Mouse (Mus musculus): Measurements from ENCODE around the gene Pabpc4. TPM values are rescaled to one million over a fixed set of nuclear protein-coding genes. Genes with fewer than 3 reads are reported as not detected.

The Pabpc4 gene
- polyA plus RNA-seq, 1 experiment from 2014 or later: 45.8 TPM

- Histone ChIP-seq H3K27me3 (peaks cover 41% of the 10 kb centered on the region), H3K9ac (no peak overlapping the region), H3K9me3 (0 out of 2 replicates have a peak, but pooled peaks cover 2% of the 10 kb centered on the region), H3K4me3 (no peak overlapping the region), H3K4me1 (peaks cover 13% of the 10 kb centered on the region), H3K36me3 (no peaks in the 10 kb centered on the region), H3K27ac (no peak overlapping the region), H3K4me2 (replicated peaks) (no peak overlapping the region)
- WGBS: 73% methylated on average over 4 of the region's 4 CpGs
- ATAC-seq (ENCODE audit: low FRiP score, low read depth): no peak
Measured at GRCm38 (mm10) chr4:123337693-123338092, 75.5 kb downstream of the Pabpc4 start.

GRCm38 (mm10) chr4:123340232-123340631 lies 78.1 kb downstream of the Pabpc4 start:
- Histone ChIP-seq H3K27ac (no peak overlapping the region), H3K4me3 (no peak overlapping the region), H3K4me1 (peaks cover 20% of the 10 kb centered on the region), H3K9ac (no peak overlapping the region), H3K4me2 (replicated peaks) (no peak overlapping the region), H3K36me3 (no peaks in the 10 kb centered on the region), H3K9me3 (0 out of 2 replicates have a peak, but pooled peaks cover 4% of the 10 kb centered on the region), H3K27me3 (peaks cover 65% of the 10 kb centered on the region)
- no peak for ATAC-seq (ENCODE audit: low FRiP score, low read depth)
- 67% methylated on average over 5 of the region's 5 CpGs for WGBS

- H3K4me1 ChIP-seq: peaks cover 17% of the 10 kb centered on the region
- H3K27ac ChIP-seq: no peak overlapping the region
- peak overlapping the region; percentile 53 for H3K4me3 ChIP-seq
- WGBS: 5% methylated on average over 32 of the region's 43 CpGs
- peaks cover 65% of the 10 kb centered on the region for H3K27me3 ChIP-seq
- 0 out of 2 replicates have a peak, but pooled peaks cover 4% of the 10 kb centered on the region for H3K9me3 ChIP-seq
- peak overlapping the region; percentile 85 for H3K4me2 ChIP-seq (replicated peaks)
- ATAC-seq (ENCODE audit: low FRiP score, low read depth): no peak; the same call in 1 of the 2 replicates
- H3K36me3 ChIP-seq: no peaks in the 10 kb centered on the region
- H3K9ac ChIP-seq: peak overlapping the region; percentile 48
Measured at GRCm38 (mm10) chr4:123342091-123342641, 80.0 kb downstream of the Pabpc4 start.

GRCm38 (mm10) chr4:123342642-123343470 lies 80.7 kb downstream of the Pabpc4 start, which contains the start of gene Bmp8a:
TSS of gene Bmp8a (minus strand) at chr4:123343252.
- 1% methylated on average over 65 of the region's 65 CpGs for WGBS
- Histone ChIP-seq H3K9me3 (0 out of 2 replicates have a peak, but pooled peaks cover 4% of the 10 kb centered on the region), H3K9ac (peak within 1 kb of the TSS; percentile 48), H3K27me3 (peaks cover 65% of the 10 kb centered on the region), H3K36me3 (0 out of 2 replicates have a peak, but pooled peaks cover 5% of the 10 kb centered on the region), H3K27ac (no peak within 1 kb of the TSS), H3K4me3 (peak within 1 kb of the TSS; percentile 53), H3K4me2 (replicated peaks) (peak within 1 kb of the TSS; percentile 85), H3K4me1 (peaks cover 17% of the 10 kb centered on the region)
- ATAC-seq (ENCODE audit: low FRiP score, low read depth): peak; percentile 87

- no peak overlapping the region for H3K9ac ChIP-seq
- H3K4me2 ChIP-seq (replicated peaks): peak overlapping the region; percentile 85
- WGBS: 2% methylated on average over 6 of the region's 6 CpGs
- H3K4me3 ChIP-seq: peak overlapping the region; percentile 53
- H3K9me3 ChIP-seq: 0 out of 2 replicates have a peak, but pooled peaks cover 4% of the 10 kb centered on the region
- peaks cover 62% of the 10 kb centered on the region for H3K27me3 ChIP-seq
- ATAC-seq (ENCODE audit: low FRiP score, low read depth): 0 out of 2 replicates have a peak, but pooled peaks have one; percentile 3
- H3K27ac ChIP-seq: no peak overlapping the region
- H3K4me1 ChIP-seq: peaks cover 17% of the 10 kb centered on the region
- peaks cover 11% of the 10 kb centered on the region; the same call in 1 of the 2 replicates for H3K36me3 ChIP-seq
Measured at GRCm38 (mm10) chr4:123343471-123343789, 81.3 kb downstream of the Pabpc4 start.

Other genes starting within 250 kb of the Pabpc4 start
- gene Trit1, start 245.8 kb upstream of the Pabpc4 start, polyA plus RNA-seq (2015; fragmentation: Nextera tagmentation; extraction: Ambion mirVana): 19.1 and 21.5 TPM in 2 replicates
- 0.28 and 0.89 TPM in 2 replicates for gene Bmp8b, start 157.2 kb upstream of the Pabpc4 start, polyA plus RNA-seq (2015; fragmentation: Nextera tagmentation; extraction: Ambion mirVana)
- 0.10 TPM in 1 of 2 replicates, not detected in the other for gene Oxct2b, start 146.1 kb upstream of the Pabpc4 start, polyA plus RNA-seq (2015; fragmentation: Nextera tagmentation; extraction: Ambion mirVana)
- 103 TPM in 2 replicates for gene Ppie, start 122.4 kb upstream of the Pabpc4 start, polyA plus RNA-seq (2015; fragmentation: Nextera tagmentation; extraction: Ambion mirVana)
- 0.59 and 0.76 TPM in 2 replicates for gene Hpcal4, start 79.1 kb upstream of the Pabpc4 start, polyA plus RNA-seq (2015; fragmentation: Nextera tagmentation; extraction: Ambion mirVana)
- not detected in 2 replicates for gene Nt5c1a, start 60.8 kb upstream of the Pabpc4 start, polyA plus RNA-seq (2015; fragmentation: Nextera tagmentation; extraction: Ambion mirVana)
- gene Heyl, start 28.8 kb upstream of the Pabpc4 start, polyA plus RNA-seq (2015; fragmentation: Nextera tagmentation; extraction: Ambion mirVana): 5.7 and 6.5 TPM in 2 replicates
- gene Oxct2a, start 61.3 kb downstream of the Pabpc4 start, polyA plus RNA-seq (2015; fragmentation: Nextera tagmentation; extraction: Ambion mirVana): not detected in 2 replicates
- 0.83 and 0.92 TPM in 2 replicates for gene Bmp8a, start 80.9 kb downstream of the Pabpc4 start, polyA plus RNA-seq (2015; fragmentation: Nextera tagmentation; extraction: Ambion mirVana)

Measured in limb, embryonic 13.5 days (tissue).